Mouse (Mus musculus) testis, adult 10 weeks (tissue): Measurements from ENCODE around the gene Slc27a5. TPM values are rescaled to one million over a fixed set of nuclear protein-coding genes. Genes with fewer than 3 reads are reported as not detected.

Experiments used
- polyA plus RNA-seq: library from polyadenylated mRNA; stranded (reverse); fragments of 350-450 nt; fragmentation: Illumina TruSeq; extraction: RNeasy Lipid Tissue Mini Kit (QIAGEN cat#74804); gene quantifications from one replicate; pipeline ENCODE4 v1.2.3, GENCODE M21; 2014; ENCODE audit warnings: low read depth, low replicate concordance

Slc27a5 gene
- not detected for polyA plus RNA-seq

GRCm38 (mm10) chr7:12998053-12998452 is at the start of gene Slc27a5:
TSS of gene Slc27a5 (minus strand) at chr7:12998192.

DNA sequence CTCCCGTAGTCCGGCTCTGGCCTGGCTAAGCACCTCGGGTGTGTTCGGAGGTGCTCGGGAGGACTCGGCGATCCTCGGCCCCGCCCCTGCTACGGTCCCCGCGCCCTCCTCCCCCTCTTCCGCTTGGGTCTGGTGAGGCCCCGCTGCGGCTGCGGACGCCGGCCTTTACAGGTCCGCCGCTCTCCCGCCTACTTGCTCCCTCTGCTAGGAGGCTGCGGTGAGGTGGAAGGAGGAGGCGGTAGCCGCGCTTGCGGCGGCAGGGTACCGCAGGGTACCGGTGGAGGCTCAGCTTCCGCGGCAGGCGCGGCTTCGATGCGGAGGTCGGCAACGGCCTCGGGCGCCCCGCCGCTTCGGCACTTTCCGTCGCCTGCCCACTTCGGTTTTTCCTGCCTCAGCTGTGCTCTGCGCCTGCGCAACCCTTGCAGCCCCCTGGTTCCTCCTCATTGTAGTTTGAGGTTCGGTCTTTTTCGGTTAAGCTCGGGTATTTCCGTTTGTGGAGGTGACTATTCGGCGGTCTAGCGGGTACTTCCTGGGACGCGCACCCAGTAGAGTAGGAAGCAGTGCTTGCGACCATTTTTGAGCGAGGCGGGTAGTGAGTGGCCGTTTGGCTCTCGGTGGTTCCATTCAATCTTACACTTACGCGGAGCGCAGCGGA is 40.0 kb upstream of the Slc27a5 start, which contains the start of gene Ube2m:
Ube2m (minus strand) TSS at position 375 of the 655 bp plus-strand sequence.

DNA sequence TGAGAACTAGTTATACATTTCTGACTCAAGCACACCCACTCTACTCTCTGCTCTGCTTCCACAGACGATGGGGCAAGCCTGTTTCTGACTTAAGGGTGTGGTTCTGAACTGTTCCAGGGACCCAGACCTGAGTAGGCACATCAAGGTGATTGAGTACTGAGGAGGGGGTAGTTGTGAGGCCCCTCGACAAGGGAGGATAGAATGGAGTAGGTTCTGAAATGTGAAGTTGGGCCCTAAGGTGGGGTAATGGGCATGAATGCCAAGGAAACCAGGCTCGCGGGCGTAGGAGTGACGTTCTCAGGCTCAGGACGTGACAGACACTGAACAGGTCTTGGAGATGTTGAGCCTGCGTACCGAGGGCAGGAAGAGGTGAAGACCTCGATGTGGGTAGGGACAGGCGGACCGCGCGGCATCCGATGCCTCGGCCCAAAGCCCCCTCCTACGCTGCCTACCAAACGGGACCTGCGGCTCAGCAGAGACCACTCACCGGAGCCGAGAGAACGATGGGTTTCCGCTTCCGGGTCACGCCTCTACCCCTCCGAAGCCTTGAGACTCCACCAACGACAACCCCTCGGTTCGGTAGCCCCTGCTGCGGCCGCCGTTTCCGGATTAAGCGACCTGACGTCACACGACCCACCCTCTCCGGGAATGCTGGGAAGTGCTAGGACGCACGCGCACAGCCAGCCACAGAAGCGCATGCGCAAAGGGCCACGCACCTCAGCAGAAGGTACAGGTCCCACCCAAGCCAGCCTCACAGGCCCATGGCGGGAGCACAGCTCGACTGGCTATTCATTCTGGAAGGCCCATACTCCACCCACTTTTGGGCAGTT is 36.4 kb upstream of the Slc27a5 start, which contains the start of gene Chmp2a:
Chmp2a (minus strand) TSS at position 660 of the 830 bp plus-strand sequence.

GRCm38 (mm10) chr7:13010005-13010908 is 12.3 kb upstream of the Slc27a5 start, which contains the start of gene Zbtb45:
TSS of gene Zbtb45 (minus strand) at chr7:13010034.

GRCm38 (mm10) chr7:12998851-12999250 is 859 bp upstream of the Slc27a5 start, which contains the start of gene Trim28:
TSS of gene Trim28 (plus strand) at chr7:12999114.

DNA sequence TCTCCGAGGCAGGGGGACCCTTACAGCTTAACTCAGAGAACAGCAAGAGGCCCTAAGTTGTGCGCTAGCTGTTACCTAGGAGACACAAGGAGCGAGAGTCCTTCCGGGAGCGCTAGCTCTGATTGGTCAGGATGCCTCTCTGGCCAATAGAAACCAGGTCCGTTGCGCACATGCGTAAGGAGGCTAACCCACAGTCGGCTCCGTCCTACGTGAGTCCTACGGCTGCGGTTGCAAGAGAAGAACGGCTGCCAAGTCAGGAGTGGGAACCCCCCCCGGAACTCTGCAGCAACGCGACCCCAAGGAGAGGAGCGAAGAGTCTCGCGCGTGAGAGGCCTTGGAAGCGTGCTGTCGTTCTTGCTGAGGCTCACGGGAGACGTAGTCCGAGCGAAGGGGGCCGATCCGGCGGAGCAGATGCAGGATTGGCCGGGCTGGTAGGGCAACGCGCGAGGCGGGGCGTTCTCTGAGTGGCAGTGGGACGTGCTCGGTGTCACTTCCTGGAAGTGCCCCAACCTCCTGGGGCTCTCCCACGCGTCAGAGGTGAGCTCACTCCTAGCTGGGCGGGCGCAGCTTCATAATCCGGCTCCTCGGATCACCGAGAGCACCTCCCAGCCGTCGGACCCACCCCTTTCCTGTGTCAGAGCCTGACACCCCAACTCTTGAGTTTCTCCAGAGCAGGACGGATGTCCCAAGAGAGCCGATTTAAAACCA is 20.2 kb downstream of the Slc27a5 start, which contains the start of gene Zfp446:
Zfp446 (plus strand) TSS at position 167 of the 708 bp plus-strand sequence.

GRCm38 (mm10) chr7:12965678-12966091 is 32.3 kb downstream of the Slc27a5 start, which contains the start of gene Zfp324:
TSS of gene Zfp324 (plus strand) at chr7:12965838.

Other genes with a start within 250 kb of the Slc27a5 start
- 12.1 TPM for gene Zscan18, start 194.6 kb downstream of the Slc27a5 start, polyA plus RNA-seq
- gene Zfp329, start 179.3 kb downstream of the Slc27a5 start, polyA plus RNA-seq = 34.9 TPM
- gene Zfp110, start 163.4 kb downstream of the Slc27a5 start, polyA plus RNA-seq = 179 TPM
- gene Zfp128, start 117.0 kb downstream of the Slc27a5 start, polyA plus RNA-seq = 16.0 TPM
- 13.5 TPM for gene Zscan22, start 100.4 kb downstream of the Slc27a5 start, polyA plus RNA-seq
- 10.1 TPM for gene Rps5, start 75.9 kb downstream of the Slc27a5 start, polyA plus RNA-seq
- gene Rnf225, start 70.8 kb downstream of the Slc27a5 start, polyA plus RNA-seq = 0.15 TPM
- gene Zfp324, start 32.4 kb downstream of the Slc27a5 start, polyA plus RNA-seq = 0.43 TPM
- 5.4 TPM for gene Zfp446, start 20.3 kb downstream of the Slc27a5 start, polyA plus RNA-seq
- 84.5 TPM for gene Trim28, start 922 bp upstream of the Slc27a5 start, polyA plus RNA-seq
- gene Zbtb45, start 11.8 kb upstream of the Slc27a5 start, polyA plus RNA-seq = 0.31 TPM
- gene Chmp2a, start 36.6 kb upstream of the Slc27a5 start, polyA plus RNA-seq = 93.6 TPM
- gene Ube2m, start 40.1 kb upstream of the Slc27a5 start, polyA plus RNA-seq = 123 TPM
- 2.5 TPM for gene Mzf1, start 56.6 kb upstream of the Slc27a5 start, polyA plus RNA-seq
- not detected for gene Vmn1r85, start 97.0 kb upstream of the Slc27a5 start, polyA plus RNA-seq
- not detected for gene Vmn1r86, start 121.7 kb upstream of the Slc27a5 start, polyA plus RNA-seq
- not detected for gene Vmn1r87, start 142.0 kb upstream of the Slc27a5 start, polyA plus RNA-seq
- 0.20 TPM for gene Vmn1r88, start 161.4 kb upstream of the Slc27a5 start, polyA plus RNA-seq
- not detected for gene Vmn1r89, start 214.8 kb upstream of the Slc27a5 start, polyA plus RNA-seq